Comparison of ENCODE assay signal across 14 mouse cellular contexts in the genomic region with DNA sequence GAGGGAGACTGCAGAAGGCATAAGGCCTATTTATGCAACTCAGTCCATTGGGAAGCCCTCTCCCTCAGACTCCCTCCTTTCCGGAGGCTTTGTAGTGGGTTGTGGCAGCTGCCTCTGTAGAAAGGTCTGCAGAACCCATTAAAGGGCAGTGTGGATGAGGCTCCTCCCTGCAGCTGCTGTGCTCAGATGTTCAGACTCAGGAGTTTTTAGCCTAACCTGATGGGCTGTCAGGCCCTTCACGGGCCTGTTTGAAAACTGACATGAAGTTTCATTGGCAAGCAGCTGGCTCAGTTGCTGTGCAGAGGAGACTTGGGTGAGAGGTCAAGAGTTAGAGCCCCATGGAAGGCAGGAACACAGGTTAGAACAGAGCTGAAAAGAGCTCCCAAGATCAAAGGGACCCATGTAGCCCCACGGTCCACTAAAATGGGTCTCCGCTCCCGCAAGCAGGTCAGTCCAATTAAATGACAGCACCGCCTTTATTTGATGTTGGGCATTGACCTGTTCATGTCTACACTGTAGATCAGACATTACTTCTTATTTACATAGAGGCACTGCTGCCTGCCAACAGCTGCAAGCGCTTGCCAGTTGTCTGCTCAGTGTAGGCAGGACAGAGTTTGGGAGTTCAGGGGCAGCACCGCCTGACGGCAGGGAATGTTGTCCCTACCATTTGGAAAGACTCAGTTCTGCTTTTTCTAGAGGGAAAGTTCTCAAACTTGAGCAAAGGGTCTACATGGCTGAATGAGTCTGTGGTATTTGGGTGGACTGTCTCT. TPM values are rescaled to one million over a fixed set of nuclear protein-coding genes. Genes with fewer than 3 reads are reported as not detected.
DNase-seq lines count a peak whose midpoint lies in the region; ATAC-seq lines count a peak whose summit lies in the region.
"Had no signal": no experiment of that assay in that cellular context is flagged by ENCODE, and none has a peak within 500 bp of the region (broad histone marks: within the 10 kb centered on the region; RNA-seq: fewer than 3 reads in every experiment).

No protein-coding gene starts in this region.

- 82% methylated on average over 9 of the region's 9 CpGs for WGBS in midbrain, embryonic 12.5 days
- WGBS in midbrain, embryonic 11.5 days, result 81% methylated on average over 9 of the region's 9 CpGs
- 49% methylated on average over 9 of the region's 9 CpGs for WGBS in limb, embryonic 13.5 days

- no peaks in the 10 kb centered on the region for H3K9me3 ChIP-seq in midbrain, embryonic 12.5 days
- no peaks in the 10 kb centered on the region; the same call in 1 of the 2 replicates for H3K9me3 ChIP-seq in midbrain, embryonic 11.5 days (ENCODE audit: control insufficient read depth, low read length)
- no peaks in the 10 kb centered on the region for H3K9me3 ChIP-seq in limb, embryonic 13.5 days
- H3K9me3 ChIP-seq: forebrain, embryonic 15.5 days; hindbrain, embryonic 12.5 days; neural tube, embryonic 13.5 days had no signal

- no peak overlapping the region for H3K4me2 ChIP-seq in midbrain, embryonic 12.5 days (replicated peaks)
- no peak overlapping the region for H3K4me2 ChIP-seq in midbrain, embryonic 11.5 days
- H3K4me2 ChIP-seq in limb, embryonic 13.5 days (replicated peaks), result no peak overlapping the region
- H3K4me2 ChIP-seq: forebrain, embryonic 15.5 days; hindbrain, embryonic 12.5 days; neural tube, embryonic 13.5 days had no signal

- H3K36me3 ChIP-seq in midbrain, embryonic 12.5 days, result no peaks in the 10 kb centered on the region
- no peaks in the 10 kb centered on the region for H3K36me3 ChIP-seq in midbrain, embryonic 11.5 days (ENCODE audit: control insufficient read depth, insufficient read depth, low read length)
- no peaks in the 10 kb centered on the region for H3K36me3 ChIP-seq in limb, embryonic 13.5 days
- H3K36me3 ChIP-seq: forebrain, embryonic 15.5 days; hindbrain, embryonic 12.5 days; neural tube, embryonic 13.5 days had no signal

- H3K4me1 ChIP-seq in midbrain, embryonic 12.5 days, result no peaks in the 10 kb centered on the region
- no peaks in the 10 kb centered on the region; the same call in 1 of the 2 replicates for H3K4me1 ChIP-seq in midbrain, embryonic 11.5 days (ENCODE audit: control insufficient read depth, insufficient read depth, low read length)
- peaks cover 16% of the 10 kb centered on the region for H3K4me1 ChIP-seq in limb, embryonic 13.5 days
- H3K4me1 ChIP-seq: forebrain, embryonic 15.5 days; hindbrain, embryonic 12.5 days; neural tube, embryonic 13.5 days had no signal

- peak; percentile 92 for DNase-seq in heart, adult 11 months
- no peak for DNase-seq in heart, postnatal 10 days
- no peak for DNase-seq in midbrain, embryonic 11.5 days (ENCODE audit: low spot score, missing footprints)
- peak; percentile 39 to 65 for DNase-seq in thymus, postnatal 36 days
- DNase-seq in lung, postnatal 10 days, result no peak
- no peak for DNase-seq in ovary, postnatal 10 days (ENCODE audit: low spot score)
- DNase-seq: B cell, adult 2 months; kidney, adult 9 months had no signal

- no peak overlapping the region for H3K27ac ChIP-seq in midbrain, embryonic 12.5 days (replicated peaks)
- no peak overlapping the region for H3K27ac ChIP-seq in midbrain, embryonic 11.5 days (ENCODE audit: low read depth, low read length)
- H3K27ac ChIP-seq in limb, embryonic 13.5 days, result peak overlapping the region; percentile 58
- H3K27ac ChIP-seq: forebrain, embryonic 15.5 days; hindbrain, embryonic 12.5 days; left cerebral cortex, adult 2 months; neural tube, embryonic 13.5 days had no signal

- H3K4me3 ChIP-seq in midbrain, embryonic 12.5 days, result no peak overlapping the region
- no peak overlapping the region for H3K4me3 ChIP-seq in midbrain, embryonic 11.5 days (ENCODE audit: low read depth, low read length)
- no peak overlapping the region for H3K4me3 ChIP-seq in limb, embryonic 13.5 days
- H3K4me3 ChIP-seq: forebrain, embryonic 15.5 days; hindbrain, embryonic 12.5 days; left cerebral cortex, adult 2 months; neural tube, embryonic 13.5 days had no signal

- intact Hi-C loops in heart, postnatal 10 days (cut with DNase I), result no loop called here

- no peaks in the 10 kb centered on the region for H3K27me3 ChIP-seq in midbrain, embryonic 12.5 days
- H3K27me3 ChIP-seq in midbrain, embryonic 11.5 days (ENCODE audit: control insufficient read depth, insufficient read depth, low read length), result no peaks in the 10 kb centered on the region
- H3K27me3 ChIP-seq in limb, embryonic 13.5 days, result no peaks in the 10 kb centered on the region
- H3K27me3 ChIP-seq: forebrain, embryonic 15.5 days; hindbrain, embryonic 12.5 days; neural tube, embryonic 13.5 days had no signal

- H3K9ac ChIP-seq in midbrain, embryonic 12.5 days (replicated peaks), result no peak overlapping the region
- no peak overlapping the region for H3K9ac ChIP-seq in midbrain, embryonic 11.5 days (ENCODE audit: low read length)
- no peak overlapping the region for H3K9ac ChIP-seq in limb, embryonic 13.5 days
- H3K9ac ChIP-seq: forebrain, embryonic 15.5 days; hindbrain, embryonic 12.5 days; neural tube, embryonic 13.5 days had no signal

- ATAC-seq in midbrain, embryonic 12.5 days (ENCODE audit: low FRiP score, low read depth), result 0 out of 2 replicates have a peak, but pooled peaks have one; percentile 54
- ATAC-seq in midbrain, embryonic 11.5 days (ENCODE audit: low FRiP score), result no peak
- peak; percentile 82 for ATAC-seq in limb, embryonic 13.5 days (ENCODE audit: low FRiP score, low read depth)
- ATAC-seq: forebrain, embryonic 15.5 days had no signal

RNA-seq across cellular contexts. Expression of a gene that starts 53.8 kb away (rescaled TPM):
- 10 to 100 TPM; 47.1 to 50.5 TPM for total RNA-seq in heart, postnatal 10 days (2021)
- polyA plus RNA-seq in midbrain, embryonic 12.5 days (2016; fragmentation: Nextera tagmentation; extraction: Ambion mirVana), result 31.5 and 32.6 TPM in 2 replicates
- polyA plus RNA-seq in midbrain, embryonic 11.5 days (2014; fragmentation: Nextera tagmentation; extraction: Ambion mirVana), result 35.6 and 38.1 TPM in 2 replicates
- 35.4 and 37.5 TPM in 2 replicates for polyA plus RNA-seq in limb, embryonic 13.5 days (2015; fragmentation: Nextera tagmentation; extraction: Ambion mirVana)

Comparison
In these comparisons a context has a peak if more than half of its experiments do, and no peak if none do; other contexts are left out.
1. DNase-seq: peak in heart, adult 11 months (single experiment) and thymus, postnatal 36 days (2 of 2); none in heart, postnatal 10 days (0 of 2), midbrain, embryonic 11.5 days (single experiment), lung, postnatal 10 days (single experiment) and ovary, postnatal 10 days (single experiment).